Mouse (Mus musculus) hematopoietic stem cell, adult 5-6 weeks (primary cell): ENCODE data around the gene Robo1. TPM values are rescaled to one million over a fixed set of nuclear protein-coding genes. Genes with fewer than 3 reads are reported as not detected.

Experiments used
- ATAC-seq, 2 experiments: fragments of 125-278 bp in 1 of 2; replicated peaks in 1 of 2; 2 replicates each; pipeline ENCODE4 v1.8.0; 2016 to 2017; ENCODE audit warnings: inconsistent platforms in 2 of 2, mild to moderate bottlenecking in 2 of 2, moderate number of reproducible peaks in 2 of 2, low read depth in 1 of 2, moderate TSS enrichment in 1 of 2; ENCODE audit not compliant: low FRiP score in 2 of 2, poor library complexity in 2 of 2, severe bottlenecking in 2 of 2, insufficient read depth in 1 of 2, low TSS enrichment in 1 of 2
- total RNA-seq: library from RNA; stranded (forward); fragments of 172-1452, 232-1000 nt; gene quantifications from 2 replicates; pipeline ENCODE4 v1.2.3, GENCODE M21; 2017

The Robo1 gene
- total RNA-seq, 1 experiment from 2014 or later: 0.40 TPM

DNA sequence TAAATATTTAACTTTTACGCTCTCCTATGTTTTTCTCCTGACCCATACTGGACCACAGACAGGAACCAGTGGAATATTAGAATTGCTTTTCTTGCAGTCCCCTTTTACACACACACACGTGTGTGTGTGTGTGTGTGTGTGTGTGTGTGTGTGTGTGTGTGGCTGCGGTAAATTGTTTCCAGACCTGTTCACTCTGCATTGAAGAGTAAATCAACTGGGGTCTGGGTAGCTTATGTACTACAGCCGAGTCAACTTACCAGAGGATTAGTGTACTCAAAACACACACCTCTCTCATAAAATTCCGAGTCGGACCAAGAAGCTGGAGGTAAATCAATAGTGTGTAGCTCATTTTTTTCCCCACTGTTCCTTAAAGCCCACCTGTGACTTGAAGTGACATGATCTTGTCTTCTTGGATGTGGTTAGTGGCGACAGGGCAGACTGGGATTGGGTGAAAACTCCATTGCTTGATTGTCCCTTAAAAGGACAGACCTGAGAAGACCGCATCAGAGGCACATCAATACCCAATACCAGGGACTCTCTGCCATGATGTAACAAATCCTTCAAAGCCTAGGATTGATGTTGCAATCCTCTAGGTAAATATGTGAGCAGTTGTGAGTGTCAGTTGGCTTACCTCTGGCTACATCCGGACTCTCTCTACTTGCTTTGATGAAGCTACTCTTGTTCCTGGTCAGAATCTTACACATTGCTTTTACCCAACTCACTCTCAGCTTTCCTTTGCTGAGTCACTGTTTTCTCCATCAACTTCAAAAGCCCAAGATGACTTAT lies 457.2 kb downstream of the Robo1 start:
- ATAC-seq: no peak

DNA sequence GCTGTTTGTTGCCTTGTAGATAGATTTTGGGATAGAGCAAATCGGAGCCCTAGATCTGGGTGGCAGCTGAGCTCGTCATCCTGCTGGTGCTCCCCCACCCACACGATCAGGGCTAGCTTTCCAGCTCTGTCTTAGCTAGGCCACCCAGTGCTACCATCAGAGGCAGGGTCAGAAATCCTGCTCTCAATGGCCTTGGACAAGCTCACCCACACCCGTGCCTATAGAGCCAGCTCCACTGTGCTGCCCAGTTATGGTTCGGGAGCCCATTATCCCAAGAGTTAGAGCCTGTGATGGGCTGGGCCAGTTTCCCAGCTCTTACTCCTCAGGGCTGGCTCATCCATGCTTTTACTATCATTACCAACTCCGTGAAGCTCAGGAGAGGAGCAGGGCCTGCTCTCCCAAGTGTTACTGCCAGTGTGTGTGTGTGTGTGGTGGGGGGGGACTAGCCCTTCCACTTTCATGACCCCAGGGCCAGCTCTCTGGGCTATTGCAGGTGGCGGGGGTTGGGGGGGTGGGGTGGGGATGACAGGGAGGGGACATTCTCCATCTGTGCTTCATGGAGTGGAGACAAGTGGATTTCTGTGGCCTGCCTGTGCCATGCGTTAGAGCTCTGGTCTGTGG lies 461.2 kb downstream of the Robo1 start:
- no peak for ATAC-seq

DNA sequence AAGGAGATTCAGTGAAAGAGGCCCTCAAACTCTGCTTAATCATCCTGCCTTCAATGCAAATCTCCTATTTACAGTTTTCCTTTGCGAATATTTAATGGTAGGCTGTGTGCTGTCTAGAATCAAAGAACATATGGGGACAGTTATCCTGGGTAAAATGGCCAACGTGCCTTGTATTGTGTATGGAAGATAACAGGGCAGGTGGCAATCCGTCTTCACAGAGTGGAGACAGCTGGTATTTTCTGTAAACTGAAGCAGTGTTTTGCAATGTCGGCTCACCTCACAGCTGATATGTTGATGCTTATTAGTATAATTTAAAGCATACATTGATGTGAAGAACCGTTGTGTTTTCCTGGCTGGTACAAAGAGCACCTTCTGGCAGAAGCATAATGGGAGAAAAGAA lies 464.2 kb downstream of the Robo1 start:
- ATAC-seq: no peak

DNA sequence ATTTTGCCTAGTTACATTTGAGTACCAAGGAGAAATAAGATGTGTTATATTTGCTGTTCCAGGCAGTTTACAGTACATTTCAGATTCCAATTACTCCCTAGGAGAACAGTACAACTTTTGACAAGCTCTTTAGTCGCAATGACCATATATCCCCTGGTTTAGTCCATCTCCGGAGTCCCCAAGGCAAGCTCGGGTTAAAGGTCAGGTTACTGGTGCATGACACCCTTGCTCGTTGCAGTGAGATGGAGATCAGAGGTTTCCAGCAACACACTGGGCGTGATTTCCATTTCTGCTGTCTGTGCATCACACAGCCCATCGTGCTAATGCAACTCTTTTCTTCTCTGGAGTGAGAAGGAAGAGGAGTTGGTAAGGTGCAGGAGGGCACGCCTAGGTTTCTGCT lies 464.9 kb downstream of the Robo1 start:
- no peak for ATAC-seq

DNA sequence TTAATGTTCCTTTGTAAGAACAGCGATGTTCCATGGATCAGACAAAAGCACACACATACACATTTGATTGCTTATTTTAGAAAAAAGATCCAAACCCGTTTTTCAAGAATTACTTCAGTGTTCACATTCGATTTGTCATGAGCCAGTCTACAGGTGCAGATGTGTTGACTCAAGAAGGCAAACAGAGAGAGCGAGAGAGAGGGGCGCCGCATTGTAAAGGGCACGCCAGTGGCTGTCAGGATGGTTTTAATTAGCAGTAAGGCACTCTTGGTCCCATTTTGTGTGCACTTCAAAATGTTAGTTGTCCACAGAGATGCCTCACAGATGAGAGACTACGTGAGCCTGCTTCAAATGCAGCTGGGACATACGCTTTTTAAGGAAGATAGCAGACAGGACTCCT lies 470.4 kb downstream of the Robo1 start:
- no peak for ATAC-seq

DNA sequence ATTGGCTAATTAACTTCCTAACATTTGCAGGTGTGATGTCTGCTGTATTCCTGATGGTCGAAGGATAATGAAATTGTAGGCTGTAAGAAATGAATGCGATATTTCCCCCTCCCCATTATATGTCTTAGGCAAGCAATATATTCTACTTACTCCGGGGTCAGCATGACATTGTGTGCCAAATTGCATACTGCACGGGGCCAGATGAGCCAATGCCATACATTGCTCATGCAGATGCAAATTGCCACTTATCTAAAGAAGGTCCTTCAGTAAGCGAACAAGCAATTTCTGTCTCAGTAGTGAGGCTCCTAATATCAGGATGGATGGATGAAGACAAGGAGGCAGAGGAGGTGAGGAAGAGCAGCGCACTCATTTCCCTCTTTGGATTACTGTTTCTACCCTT lies 474.1 kb downstream of the Robo1 start:
- ATAC-seq: no peak

DNA sequence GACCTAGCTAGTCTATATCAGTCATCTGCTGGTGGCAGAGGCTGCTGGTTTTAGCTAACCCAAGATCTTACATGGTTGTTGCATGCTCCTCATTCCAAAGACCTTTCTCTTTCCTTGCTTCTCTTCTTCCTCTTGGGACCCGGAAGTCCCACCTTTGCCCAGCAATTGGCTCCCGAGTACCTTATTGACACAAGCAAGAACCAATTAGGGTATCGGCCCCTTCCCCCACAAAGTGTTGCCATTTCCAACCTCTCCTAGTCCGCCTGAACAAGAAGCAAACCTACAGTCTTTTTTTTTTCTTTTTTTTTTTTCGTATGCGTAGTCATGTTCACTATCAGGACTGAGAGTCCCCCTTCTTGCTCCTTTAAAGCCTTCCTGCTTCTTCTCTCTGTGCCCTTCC lies 478.0 kb downstream of the Robo1 start:
- ATAC-seq: no peak

DNA sequence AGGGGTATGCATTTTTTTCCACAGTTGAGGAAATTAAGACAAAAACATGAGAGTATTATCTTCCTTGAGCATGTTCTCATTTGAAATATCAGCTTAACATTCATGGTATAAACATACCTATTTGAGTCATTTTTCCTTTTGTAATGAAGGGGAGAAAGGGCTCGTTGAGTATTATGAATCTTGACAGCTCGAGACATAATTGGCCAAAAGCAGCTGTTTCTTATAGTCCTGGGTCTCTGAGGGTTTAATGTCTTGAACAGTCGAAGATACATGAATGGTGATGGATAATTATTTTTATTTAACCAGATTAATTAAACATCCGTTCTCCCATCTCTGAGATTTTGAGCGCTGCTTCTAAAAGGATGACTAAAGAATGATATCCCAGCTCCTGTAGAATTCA lies 478.5 kb downstream of the Robo1 start:
- no peak for ATAC-seq

DNA sequence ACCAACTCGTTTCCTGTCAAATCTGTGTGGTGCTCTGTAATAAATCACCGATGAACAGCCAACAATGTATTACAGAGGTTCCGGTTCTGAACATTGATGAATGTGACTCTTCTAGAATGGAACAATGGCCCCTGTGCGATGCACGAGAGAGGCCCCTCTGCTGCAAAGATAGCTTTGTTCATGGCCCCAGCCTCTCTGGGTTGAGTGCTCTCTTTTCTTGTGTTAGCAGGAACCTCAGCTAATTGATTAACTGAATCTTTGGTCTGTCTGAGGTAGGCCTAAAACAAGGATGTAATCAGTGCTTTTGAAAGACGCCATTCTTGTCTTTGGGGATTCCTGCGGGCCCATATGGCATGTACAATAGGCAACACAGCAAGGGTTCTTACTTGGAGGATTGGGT lies 479.9 kb downstream of the Robo1 start:
- no peak for ATAC-seq

DNA sequence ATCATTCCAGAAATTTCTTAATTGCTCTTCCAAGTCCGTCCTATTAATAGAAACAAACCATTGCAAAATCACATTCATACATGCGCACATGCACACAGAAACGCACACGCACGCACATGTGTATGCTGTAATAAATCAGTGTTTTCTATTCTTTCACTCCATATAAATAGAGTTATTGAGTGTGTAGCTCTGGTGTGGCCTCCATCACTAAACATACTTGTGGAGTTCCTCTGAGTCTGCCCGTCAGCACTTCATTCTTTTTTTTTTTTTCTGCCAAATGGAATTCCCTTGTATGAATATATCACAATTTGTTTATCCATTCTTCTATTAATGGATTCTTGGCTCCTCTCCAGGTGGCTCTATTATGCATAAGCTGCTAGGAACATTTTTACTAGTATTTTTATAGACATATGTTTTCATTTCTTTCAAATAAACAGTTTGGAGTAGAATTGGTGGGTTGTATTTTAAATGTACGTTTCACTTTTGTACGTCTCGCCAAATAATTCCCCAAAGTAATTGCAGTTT lies 483.1 kb downstream of the Robo1 start:
- no peak for ATAC-seq

DNA sequence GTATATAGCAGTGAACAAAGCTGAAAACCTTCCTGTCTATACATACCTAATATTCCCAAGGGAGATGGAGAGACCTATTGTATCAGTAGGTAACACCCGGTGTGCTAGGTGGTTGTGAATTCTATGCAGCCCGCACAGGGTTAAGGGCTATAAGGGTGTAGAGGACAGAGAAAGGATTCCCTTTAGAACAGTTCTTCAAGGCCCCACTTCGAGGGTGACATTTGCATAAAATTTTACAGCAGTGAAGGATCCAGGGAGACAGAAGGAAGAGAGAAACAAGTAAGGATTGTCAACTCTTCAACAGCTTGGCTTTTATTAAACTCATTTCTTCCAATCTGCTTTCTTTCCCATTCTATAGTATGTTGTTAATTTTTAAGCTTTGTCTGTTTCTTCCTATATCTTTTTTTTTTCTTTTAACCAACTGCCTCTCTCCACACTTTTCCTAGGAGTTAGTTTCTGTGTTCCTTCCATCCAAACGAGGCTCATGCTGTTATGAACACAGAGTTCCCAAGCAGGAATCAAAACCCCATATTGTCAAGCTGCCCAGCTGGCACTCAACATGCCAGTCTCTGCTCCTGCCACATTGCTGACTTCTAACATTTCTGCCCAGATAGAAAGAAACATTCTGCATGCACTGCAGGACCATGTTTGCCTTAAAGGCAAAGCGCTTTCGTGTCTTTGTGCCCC lies 486.7 kb downstream of the Robo1 start:
- ATAC-seq: no peak

DNA sequence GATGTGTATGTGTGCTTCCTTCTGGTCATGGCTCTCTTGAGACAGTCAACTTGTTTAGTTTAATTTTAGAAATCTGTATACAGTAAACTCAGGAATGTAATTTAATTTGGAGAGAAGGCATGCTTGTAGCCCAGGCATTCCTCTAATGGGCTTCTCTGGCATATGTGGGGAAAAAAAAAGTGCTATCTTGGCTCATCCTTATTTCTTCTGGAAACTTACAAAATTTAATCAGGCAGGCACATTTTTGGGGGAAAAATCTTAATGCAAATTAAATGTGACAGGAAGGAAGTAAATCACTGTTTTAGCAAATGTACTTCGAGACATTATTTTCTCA lies 487.2 kb downstream of the Robo1 start:
- ATAC-seq: no peak

DNA sequence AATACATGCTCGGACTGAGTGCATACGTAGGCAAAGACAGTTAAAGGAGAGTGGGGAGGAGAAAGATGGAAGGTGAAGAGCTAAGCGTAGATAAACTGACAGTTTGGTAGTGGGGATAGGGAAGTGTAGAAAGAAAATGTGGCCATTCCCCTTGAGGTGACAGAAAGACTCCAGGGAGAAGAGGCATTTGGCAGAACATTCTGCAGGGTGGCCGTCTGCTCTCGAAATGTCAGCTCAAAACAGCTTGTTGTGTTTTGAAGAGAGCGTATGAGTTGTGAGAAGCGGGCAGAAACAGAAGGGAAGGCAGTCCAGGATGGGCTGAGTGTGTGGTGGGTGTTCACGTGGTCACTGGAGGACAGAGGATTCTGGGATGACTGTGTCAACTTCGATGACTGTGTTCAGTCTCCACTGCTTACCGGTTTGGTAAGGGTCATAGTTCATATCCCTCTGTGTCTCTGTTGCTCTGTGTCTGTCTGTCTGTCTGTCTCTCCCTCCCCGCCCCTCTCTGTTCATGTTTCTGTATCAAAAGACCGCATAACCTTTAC lies 490.4 kb downstream of the Robo1 start:
- no peak for ATAC-seq

DNA sequence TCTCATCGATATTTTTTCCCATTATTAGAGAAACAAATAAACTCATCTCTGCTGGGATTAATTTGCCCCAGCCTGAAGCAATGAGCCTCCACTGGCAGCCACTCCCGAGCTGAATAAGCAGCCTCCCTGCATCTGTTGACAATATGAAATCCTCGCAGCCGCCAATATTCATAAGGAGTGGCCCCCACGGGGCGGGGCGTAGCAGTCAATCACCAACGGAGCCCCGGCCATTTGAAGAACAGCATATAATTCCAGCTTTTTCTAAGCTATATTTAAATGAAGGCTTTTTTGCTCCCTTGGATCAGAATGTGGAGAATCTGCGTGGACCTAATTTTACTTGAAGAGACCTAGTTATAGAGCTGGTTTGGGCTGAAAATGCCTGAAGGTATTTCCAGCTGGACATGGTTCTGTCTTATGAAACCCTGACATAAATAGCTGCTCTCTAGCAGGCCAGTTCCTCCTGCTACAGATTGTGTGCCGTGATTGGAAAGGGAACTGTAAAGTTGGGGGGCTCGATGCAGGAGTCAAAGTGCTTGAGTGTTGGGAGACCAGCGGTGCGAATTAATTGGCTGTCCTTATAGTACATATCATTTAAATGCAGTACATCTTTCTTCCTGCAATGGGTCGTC lies 492.1 kb downstream of the Robo1 start:
- ATAC-seq: no peak

DNA sequence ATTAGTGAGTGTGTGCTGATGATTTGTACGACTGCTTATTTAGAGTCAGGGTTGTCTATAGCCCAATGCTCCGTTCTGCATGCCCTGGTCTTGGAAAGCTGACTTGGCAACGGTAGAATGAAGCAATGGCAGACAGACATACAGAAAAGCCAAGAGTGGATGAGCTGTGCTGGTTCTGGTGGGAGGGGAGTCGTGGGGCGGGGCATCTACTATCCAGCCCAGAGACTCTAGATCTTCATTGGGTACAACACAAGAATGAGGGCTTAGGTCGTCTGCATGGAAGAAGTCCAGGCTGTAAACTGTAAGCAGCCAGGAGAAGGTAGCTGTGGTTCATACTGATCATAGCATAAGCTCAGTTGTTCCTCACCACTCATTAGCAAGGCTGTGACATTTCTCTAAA lies 492.7 kb downstream of the Robo1 start:
- ATAC-seq: no peak

DNA sequence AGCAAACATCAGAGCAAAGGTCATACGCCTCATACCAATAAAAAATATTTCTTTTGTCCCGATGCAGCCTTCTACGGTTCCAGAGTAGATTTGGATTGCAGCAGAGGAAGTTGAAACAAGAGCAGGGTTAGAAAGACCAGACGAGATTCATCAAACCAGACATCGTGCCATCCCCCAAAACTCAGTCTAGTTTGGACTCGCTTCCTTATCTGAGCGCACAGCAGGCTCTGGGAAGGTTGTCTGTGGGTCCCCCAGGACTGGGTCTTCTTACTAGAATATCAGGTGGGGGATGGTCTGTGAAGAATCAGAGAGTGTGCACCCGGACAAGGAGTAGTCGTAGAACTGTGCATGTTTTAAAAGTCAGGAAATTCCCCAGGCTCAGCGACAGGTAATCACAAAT lies 500.2 kb downstream of the Robo1 start:
- ATAC-seq: no peak

DNA sequence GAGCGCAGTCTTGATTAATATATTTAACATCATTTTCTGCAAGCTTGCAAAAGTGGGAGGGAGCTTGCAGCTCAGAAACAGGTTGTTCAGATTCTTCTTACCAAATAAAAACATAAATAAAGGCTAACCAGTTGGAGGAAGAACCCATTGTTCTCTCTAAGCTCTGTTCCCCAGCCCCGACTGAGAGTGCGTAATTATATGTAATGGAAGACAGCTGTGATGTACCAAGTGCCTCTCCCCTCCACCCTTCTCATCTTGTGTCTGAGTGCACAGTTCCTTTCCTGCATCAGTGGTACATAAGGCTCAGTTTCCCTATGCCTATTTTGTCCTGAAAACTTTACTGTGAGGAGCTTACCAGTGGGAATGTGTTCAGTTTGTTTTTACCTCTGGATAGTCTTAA lies 502.8 kb downstream of the Robo1 start:
- ATAC-seq: no peak

DNA sequence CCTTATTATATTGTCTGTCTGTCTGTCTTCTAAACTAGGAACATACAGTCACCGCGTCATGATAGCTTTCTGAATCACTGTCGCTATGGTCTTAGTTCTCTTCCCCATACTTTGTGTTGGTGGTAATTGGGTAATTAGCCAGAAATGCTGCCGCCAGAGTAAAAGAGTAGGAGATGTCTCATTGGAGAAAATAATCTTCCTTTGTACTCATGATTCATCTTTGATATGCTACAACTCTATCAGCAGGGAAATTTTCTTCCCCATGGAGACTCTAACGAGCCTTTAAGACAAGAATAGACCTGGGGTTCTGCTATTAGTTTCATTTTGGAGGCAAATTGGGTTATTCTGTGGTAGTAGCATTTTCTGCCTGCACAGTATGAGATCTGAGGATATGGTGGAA lies 503.4 kb downstream of the Robo1 start:
- ATAC-seq: no peak
